Mouse (Mus musculus): ENCODE measurements at regions not wholly inside any gene's neighbourhood (a gene's known extent, or its start where the extent isn't known, plus 50 kb on each side); places are given as distances from the start of the nearest gene placed in this dataset.

GRCm38 (mm10) chr14:72885824-72886223 lies 163.1 kb downstream of the Cysltr2 start:
- ATAC-seq (ENCODE audit: insufficient number of reproducible peaks, low FRiP score), result no peak
- WGBS, result 70% methylated on average over 4 of the region's 4 CpGs
- H3K9ac ChIP-seq, result no peak overlapping the region
- no peaks in the 10 kb centered on the region for H3K36me3 ChIP-seq
- no peak overlapping the region for H3K27ac ChIP-seq (ENCODE audit: poor library complexity, severe bottlenecking)
- H3K9me3 ChIP-seq (replicated peaks), result peaks cover 3% of the 10 kb centered on the region; the same call in 1 of the 2 replicates
- peaks cover 20% of the 10 kb centered on the region for H3K4me1 ChIP-seq (replicated peaks)
- H3K4me3 ChIP-seq, result no peak overlapping the region
- no peak overlapping the region for H3K4me2 ChIP-seq
- H3K27me3 ChIP-seq (replicated peaks), result no peaks in the 10 kb centered on the region

- H3K9ac ChIP-seq, result no peak overlapping the region
- H3K27me3 ChIP-seq (replicated peaks), result no peaks in the 10 kb centered on the region
- no peaks in the 10 kb centered on the region for H3K36me3 ChIP-seq
- 84% methylated on average over 4 of the region's 4 CpGs for WGBS
- no peak overlapping the region for H3K4me2 ChIP-seq
- H3K4me3 ChIP-seq, result no peak overlapping the region
- peaks cover 3% of the 10 kb centered on the region; the same call in 1 of the 2 replicates for H3K9me3 ChIP-seq (replicated peaks)
- H3K27ac ChIP-seq (ENCODE audit: poor library complexity, severe bottlenecking), result no peak overlapping the region
- peaks cover 20% of the 10 kb centered on the region for H3K4me1 ChIP-seq (replicated peaks)
- no peak for ATAC-seq (ENCODE audit: insufficient number of reproducible peaks, low FRiP score)
Observed at GRCm38 (mm10) chr14:72884561-72884960, 164.4 kb downstream of the Cysltr2 start.

- H3K9ac ChIP-seq, result no peak overlapping the region
- no peak overlapping the region for H3K4me2 ChIP-seq
- no peaks in the 10 kb centered on the region for H3K9me3 ChIP-seq (replicated peaks)
- no peak for ATAC-seq (ENCODE audit: insufficient number of reproducible peaks, low FRiP score)
- no peaks in the 10 kb centered on the region for H3K27me3 ChIP-seq (replicated peaks)
- no peaks in the 10 kb centered on the region for H3K4me1 ChIP-seq (replicated peaks)
- no peak overlapping the region for H3K4me3 ChIP-seq
- H3K36me3 ChIP-seq, result no peaks in the 10 kb centered on the region
- H3K27ac ChIP-seq (ENCODE audit: poor library complexity, severe bottlenecking), result no peak overlapping the region
Observed at GRCm38 (mm10) chr14:72877132-72877531, 167.3 kb upstream of the Fndc3a start.

GRCm38 (mm10) chr14:72873494-72873893 lies 163.7 kb upstream of the Fndc3a start:
- Histone ChIP-seq H3K36me3 (no peaks in the 10 kb centered on the region), H3K9me3 (replicated peaks) (no peaks in the 10 kb centered on the region), H3K27ac (ENCODE audit: poor library complexity, severe bottlenecking) (no peak overlapping the region), H3K4me2 (no peak overlapping the region), H3K27me3 (replicated peaks) (no peaks in the 10 kb centered on the region; the same call in 1 of the 2 replicates), H3K9ac (no peak overlapping the region), H3K4me3 (no peak overlapping the region), H3K4me1 (replicated peaks) (peaks cover 10% of the 10 kb centered on the region; the same call in 1 of the 2 replicates)
- WGBS, result 70% methylated on average over 3 of the region's 3 CpGs
- no peak for ATAC-seq (ENCODE audit: insufficient number of reproducible peaks, low FRiP score)

- no peak for ATAC-seq (ENCODE audit: insufficient number of reproducible peaks, low FRiP score)
- Histone ChIP-seq H3K4me3 (no peak overlapping the region), H3K27ac (ENCODE audit: poor library complexity, severe bottlenecking) (no peak overlapping the region), H3K4me1 (replicated peaks) (peaks cover 10% of the 10 kb centered on the region; the same call in 1 of the 2 replicates), H3K9me3 (replicated peaks) (no peaks in the 10 kb centered on the region), H3K4me2 (peak overlapping the region; percentile 41), H3K36me3 (no peaks in the 10 kb centered on the region), H3K27me3 (replicated peaks) (no peaks in the 10 kb centered on the region; the same call in 1 of the 2 replicates), H3K9ac (no peak overlapping the region)
- 47% methylated on average over 20 of the region's 20 CpGs for WGBS
Observed at GRCm38 (mm10) chr14:72869188-72869749, 159.5 kb upstream of the Fndc3a start.

- no peak for ATAC-seq (ENCODE audit: insufficient number of reproducible peaks, low FRiP score)
- no peaks in the 10 kb centered on the region; the same call in 1 of the 2 replicates for H3K27me3 ChIP-seq (replicated peaks)
- H3K27ac ChIP-seq (ENCODE audit: poor library complexity, severe bottlenecking), result no peak overlapping the region
- H3K4me2 ChIP-seq, result no peak overlapping the region
- H3K4me3 ChIP-seq, result no peak overlapping the region
- H3K4me1 ChIP-seq (replicated peaks), result peaks cover 10% of the 10 kb centered on the region; the same call in 1 of the 2 replicates
- H3K36me3 ChIP-seq, result no peaks in the 10 kb centered on the region
- 75% methylated on average over 2 of the region's 2 CpGs for WGBS
- no peak overlapping the region for H3K9ac ChIP-seq
- H3K9me3 ChIP-seq (replicated peaks), result no peaks in the 10 kb centered on the region
Observed at GRCm38 (mm10) chr14:72866896-72867295, 157.1 kb upstream of the Fndc3a start.

GRCm38 (mm10) chr14:72865531-72865930 lies 155.7 kb upstream of the Fndc3a start:
- Histone ChIP-seq H3K36me3 (no peaks in the 10 kb centered on the region), H3K27ac (ENCODE audit: poor library complexity, severe bottlenecking) (no peak overlapping the region), H3K4me3 (no peak overlapping the region), H3K27me3 (replicated peaks) (no peaks in the 10 kb centered on the region; the same call in 1 of the 2 replicates), H3K4me1 (replicated peaks) (peaks cover 10% of the 10 kb centered on the region; the same call in 1 of the 2 replicates), H3K9ac (no peak overlapping the region), H3K4me2 (no peak overlapping the region), H3K9me3 (replicated peaks) (no peaks in the 10 kb centered on the region)
- no peak for ATAC-seq (ENCODE audit: insufficient number of reproducible peaks, low FRiP score)

GRCm38 (mm10) chr14:72864792-72865191 lies 155.0 kb upstream of the Fndc3a start:
- Histone ChIP-seq H3K9ac (no peak overlapping the region), H3K27ac (ENCODE audit: poor library complexity, severe bottlenecking) (no peak overlapping the region), H3K27me3 (replicated peaks) (no peaks in the 10 kb centered on the region; the same call in 1 of the 2 replicates), H3K4me1 (replicated peaks) (peaks cover 9% of the 10 kb centered on the region; the same call in 1 of the 2 replicates), H3K4me3 (no peak overlapping the region), H3K36me3 (no peaks in the 10 kb centered on the region), H3K4me2 (no peak overlapping the region), H3K9me3 (replicated peaks) (no peaks in the 10 kb centered on the region)
- 92% methylated on average over 4 of the region's 4 CpGs for WGBS
- ATAC-seq (ENCODE audit: insufficient number of reproducible peaks, low FRiP score), result no peak

GRCm38 (mm10) chr14:72864130-72864529 lies 154.3 kb upstream of the Fndc3a start:
- peaks cover 3% of the 10 kb centered on the region; the same call in 1 of the 2 replicates for H3K4me1 ChIP-seq (replicated peaks)
- H3K4me3 ChIP-seq, result no peak overlapping the region
- no peaks in the 10 kb centered on the region for H3K36me3 ChIP-seq
- no peak overlapping the region for H3K27ac ChIP-seq (ENCODE audit: poor library complexity, severe bottlenecking)
- no peaks in the 10 kb centered on the region for H3K27me3 ChIP-seq (replicated peaks)
- no peak overlapping the region for H3K9ac ChIP-seq
- no peak for ATAC-seq (ENCODE audit: insufficient number of reproducible peaks, low FRiP score)
- WGBS, result 46% methylated on average over 5 of the region's 5 CpGs
- no peaks in the 10 kb centered on the region for H3K9me3 ChIP-seq (replicated peaks)
- H3K4me2 ChIP-seq, result no peak overlapping the region

GRCm38 (mm10) chr14:72862806-72863526 lies 153.2 kb upstream of the Fndc3a start:
- no peak for ATAC-seq (ENCODE audit: insufficient number of reproducible peaks, low FRiP score)
- WGBS, result 65% methylated on average over 7 of the region's 7 CpGs
- Histone ChIP-seq H3K4me3 (no peak overlapping the region), H3K9ac (no peak overlapping the region), H3K27ac (ENCODE audit: poor library complexity, severe bottlenecking) (no peak overlapping the region), H3K4me1 (replicated peaks) (no peaks in the 10 kb centered on the region), H3K36me3 (no peaks in the 10 kb centered on the region), H3K4me2 (no peak overlapping the region), H3K9me3 (replicated peaks) (no peaks in the 10 kb centered on the region), H3K27me3 (replicated peaks) (no peaks in the 10 kb centered on the region)

GRCm38 (mm10) chr14:72854226-72854625 lies 144.4 kb upstream of the Fndc3a start:
- H3K27me3 ChIP-seq (replicated peaks), result no peaks in the 10 kb centered on the region
- ATAC-seq (ENCODE audit: insufficient number of reproducible peaks, low FRiP score), result no peak
- 86% methylated on average over 1 of the region's 1 CpGs for WGBS
- no peaks in the 10 kb centered on the region for H3K36me3 ChIP-seq
- no peaks in the 10 kb centered on the region for H3K4me1 ChIP-seq (replicated peaks)
- H3K9ac ChIP-seq, result no peak overlapping the region
- H3K27ac ChIP-seq (ENCODE audit: poor library complexity, severe bottlenecking), result no peak overlapping the region
- no peak overlapping the region for H3K4me3 ChIP-seq
- no peak overlapping the region for H3K4me2 ChIP-seq
- no peaks in the 10 kb centered on the region for H3K9me3 ChIP-seq (replicated peaks)
